Mouse (Mus musculus) urinary bladder, adult 2 months (tissue): ENCODE data around the gene Zfp454. TPM values are rescaled to one million over a fixed set of nuclear protein-coding genes. Genes with fewer than 3 reads are reported as not detected.
A peak's percentile ranks its signal among the peaks of the same experiment; 100 is the strongest.

Experiments
- DNase-seq: peaks from one replicate; pipeline ENCODE4 v3.0.0; 2022; ENCODE audit warnings: low spot score
- polyA plus RNA-seq: library from polyadenylated mRNA; depleted of rRNA; stranded (reverse); fragments of >200 nt; gene quantifications from 2 replicates; pipeline ENCODE4 v1.2.3, GENCODE M21; 2012; rRNA removed

Zfp454 gene
- 2.0 and 2.5 TPM in 2 replicates for polyA plus RNA-seq

DNA sequence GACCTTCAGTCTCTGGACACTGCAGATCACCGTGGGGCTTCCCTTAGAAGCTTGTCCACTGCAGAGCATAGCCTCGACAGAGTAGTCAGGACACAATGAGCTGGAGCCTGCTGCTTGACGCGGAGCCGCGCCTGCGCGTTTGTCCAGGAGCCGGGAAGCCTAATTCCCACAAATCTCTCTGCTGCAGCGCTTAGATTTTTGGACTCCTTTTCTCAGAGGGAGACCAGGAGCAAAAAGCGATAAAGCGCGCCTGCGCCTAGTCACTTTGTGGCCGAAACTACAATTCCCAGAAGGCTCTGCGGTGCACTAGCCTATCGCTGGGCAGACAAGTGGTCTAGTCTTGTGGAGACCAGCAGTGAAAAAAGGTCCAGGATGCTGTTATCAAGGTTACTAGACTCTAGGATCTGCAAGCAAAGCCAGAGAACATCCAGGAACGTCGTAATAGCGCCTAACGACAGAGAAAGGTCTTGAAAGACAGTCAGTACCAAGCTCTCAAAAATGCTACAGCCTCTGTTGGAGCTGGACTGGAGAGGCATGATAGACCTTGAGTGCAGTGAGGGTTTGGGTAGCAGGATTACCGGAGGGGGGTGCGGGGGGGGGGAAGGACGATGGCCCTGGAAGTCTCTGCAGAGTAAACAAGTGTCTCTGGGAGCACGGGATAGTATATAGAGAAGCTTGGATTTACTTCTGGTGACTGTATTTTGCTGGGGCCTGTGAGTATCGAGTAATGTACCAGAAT is at the start of gene Zfp454:
Zfp454 (minus strand) TSS at position 262 of the 739 bp plus-strand sequence.
- peak; percentile 56 for DNase-seq

DNA sequence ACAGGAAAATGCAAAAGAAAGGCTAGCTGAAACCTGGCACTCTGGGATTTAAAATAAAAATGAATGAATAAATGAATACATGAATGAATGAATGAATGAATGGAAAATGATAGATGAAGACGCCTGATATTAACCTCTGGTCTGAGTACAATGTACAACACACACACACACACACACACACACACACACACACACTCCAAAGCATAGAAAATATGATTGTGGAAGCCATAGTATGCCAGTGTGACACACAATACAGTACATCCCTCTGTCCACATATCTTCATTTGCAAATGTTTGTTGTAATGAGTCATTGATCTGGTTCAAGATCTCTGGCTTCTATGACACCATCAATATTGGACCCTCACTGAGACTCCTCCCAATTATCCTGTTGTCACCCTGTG is 44.6 kb upstream of the Zfp454 start:
- DNase-seq = no peak

DNA sequence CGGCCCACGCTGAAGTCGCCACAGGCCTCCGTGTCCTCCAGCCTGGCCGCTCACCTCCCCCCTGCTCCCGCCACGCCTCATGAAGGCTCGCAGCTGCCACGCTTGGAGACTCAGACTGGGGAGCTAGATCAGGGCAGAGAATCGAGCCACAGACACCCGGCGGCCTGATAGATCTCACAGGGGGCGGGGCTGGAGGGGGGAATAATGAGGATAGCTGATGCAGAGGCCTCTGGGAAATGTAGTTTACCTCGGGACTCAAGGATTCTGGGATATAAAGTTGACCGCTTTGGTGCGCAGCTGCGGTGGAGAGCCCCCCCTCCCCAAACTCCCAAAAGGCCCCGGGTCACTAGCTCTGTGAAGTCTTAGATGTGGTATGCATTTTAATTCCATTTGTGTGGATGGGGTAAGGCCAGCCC is 44.0 kb upstream of the Zfp454 start, which contains the start of gene Zfp354b:
Zfp354b (minus strand) TSS at position 183 of the 416 bp plus-strand sequence.
- DNase-seq = peak; percentile 54

DNA sequence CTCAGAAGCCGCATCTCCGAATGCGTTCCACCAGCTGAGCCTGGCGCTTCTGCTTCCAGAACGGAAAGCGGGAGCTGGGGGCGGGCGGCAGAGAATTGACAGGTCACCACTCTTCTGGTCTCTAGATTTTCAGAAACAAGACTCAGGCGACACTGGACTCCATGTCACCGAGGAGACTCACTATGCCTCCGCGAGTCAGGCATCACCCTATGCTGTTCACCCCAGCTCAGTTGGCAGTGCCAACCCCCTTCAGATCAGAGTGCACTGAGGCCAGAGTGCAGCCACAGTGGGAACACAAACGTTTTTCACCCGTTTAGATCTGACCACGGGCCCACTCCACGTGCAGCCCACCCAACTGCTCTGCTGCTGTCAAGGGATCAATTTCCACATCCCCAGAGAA is 43.6 kb upstream of the Zfp454 start:
- no peak for DNase-seq

- DNase-seq = no peak
Observed at GRCm38 (mm10) chr11:50930469-50931014, 43.1 kb upstream of the Zfp454 start.

- peak; percentile 77 for DNase-seq
Observed at GRCm38 (mm10) chr11:50915671-50916320, 28.3 kb upstream of the Zfp454 start, which contains the start of gene Zfp2. Zfp2 (minus strand) TSS chr11:50916165.

- DNase-seq = no peak
Observed at GRCm38 (mm10) chr11:50914461-50914860, 27.0 kb upstream of the Zfp454 start.

DNA sequence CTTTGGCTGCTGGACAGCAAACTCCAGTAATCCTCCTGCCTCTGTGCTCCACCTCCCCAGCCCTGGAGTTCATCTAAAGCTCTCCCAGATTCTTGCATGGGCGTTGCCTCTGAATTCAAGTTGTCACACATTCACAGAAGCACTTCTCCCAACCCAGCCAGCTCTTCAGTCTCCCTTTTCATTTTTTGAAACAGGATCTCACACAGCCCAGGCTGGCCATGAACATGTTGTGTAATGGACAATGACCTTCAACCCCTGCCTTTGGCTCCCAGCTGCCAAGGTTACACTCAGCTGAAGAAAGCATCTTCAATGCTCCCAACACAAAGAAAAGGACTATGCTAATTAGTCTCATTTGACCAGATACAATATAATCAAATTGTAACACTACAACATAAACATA is 25.9 kb upstream of the Zfp454 start:
- DNase-seq = no peak

GRCm38 (mm10) chr11:50908136-50908535 is 20.7 kb upstream of the Zfp454 start:
- DNase-seq = no peak

- DNase-seq = no peak
Observed at GRCm38 (mm10) chr11:50897359-50897758, 9.9 kb upstream of the Zfp454 start.

DNA sequence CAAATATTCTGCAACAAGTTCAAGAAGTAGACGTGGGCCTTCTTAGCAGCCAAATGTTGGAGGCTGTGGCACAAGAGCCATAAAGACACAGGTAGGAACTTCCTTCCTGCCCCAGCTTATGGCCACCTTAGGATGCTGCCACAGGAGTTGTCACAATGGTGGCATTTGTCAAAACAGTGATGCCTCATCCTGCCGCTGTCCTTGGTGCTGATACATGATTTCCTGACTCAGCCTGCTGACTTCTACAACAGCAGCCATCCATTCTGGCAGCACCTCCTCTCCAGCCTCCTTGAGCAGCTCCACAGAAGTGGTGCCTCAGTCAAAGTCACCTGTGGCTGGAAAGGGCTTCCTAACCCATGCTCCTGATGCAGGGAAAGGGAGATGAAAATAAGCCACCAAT is 5.0 kb upstream of the Zfp454 start:
- no peak for DNase-seq

DNA sequence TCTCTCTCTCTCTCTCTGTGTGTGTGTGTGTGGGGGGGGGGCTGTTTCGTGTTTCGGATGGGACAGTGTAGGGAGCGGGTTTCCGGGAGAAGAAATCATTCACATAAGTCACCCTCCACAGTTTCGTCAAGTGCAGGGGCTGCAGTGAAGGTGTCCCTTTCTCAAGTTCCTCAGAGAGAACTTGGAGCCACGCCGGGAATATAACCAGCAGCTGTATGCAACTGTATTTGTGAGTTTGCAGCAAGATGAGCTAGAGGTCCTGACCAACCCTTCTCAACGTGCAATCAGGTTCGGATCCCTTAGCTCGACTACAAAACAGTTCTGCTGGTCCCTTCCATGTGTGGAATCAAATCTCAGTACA is 538 bp downstream of the Zfp454 start:
- no peak for DNase-seq

DNA sequence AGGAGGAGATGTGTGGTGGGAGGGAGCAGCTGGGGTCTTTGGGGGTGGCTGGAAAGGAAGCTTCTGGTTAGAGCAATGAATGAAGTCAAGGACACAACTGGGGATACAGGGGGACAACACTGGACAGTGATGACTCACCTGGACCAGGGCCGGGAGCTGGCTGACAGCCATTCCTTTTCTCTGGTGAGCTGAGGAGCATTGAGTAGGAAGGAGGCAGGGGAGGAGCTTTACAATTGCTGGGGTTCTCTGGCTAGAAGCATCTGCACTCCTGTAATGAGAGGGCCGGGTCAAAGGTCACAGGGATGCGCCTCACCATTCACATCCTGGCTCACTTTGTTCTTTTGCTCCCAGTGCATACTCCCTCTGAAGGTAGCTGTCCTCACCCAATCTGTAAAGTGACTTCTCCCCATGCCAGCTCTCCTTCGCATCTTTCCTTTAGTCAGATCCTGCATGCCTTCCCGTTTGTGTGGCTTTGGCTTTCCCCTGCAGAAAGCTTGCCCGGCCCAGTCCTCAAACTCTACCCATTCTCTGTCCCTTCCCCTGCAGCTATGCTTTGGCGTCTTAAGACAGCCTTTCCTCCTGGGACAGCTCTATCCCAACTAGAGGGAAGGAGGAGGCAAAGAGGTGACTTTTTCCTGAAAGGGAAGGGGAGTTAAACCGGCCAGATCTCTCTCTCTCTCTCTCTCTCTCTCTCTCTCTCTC is 1.1 kb downstream of the Zfp454 start:
- DNase-seq = no peak

GRCm38 (mm10) chr11:50883756-50884155 is 3.7 kb downstream of the Zfp454 start:
- DNase-seq = no peak

GRCm38 (mm10) chr11:50878641-50879040 is 8.8 kb downstream of the Zfp454 start:
- DNase-seq = no peak

GRCm38 (mm10) chr11:50850989-50851601 is 36.4 kb downstream of the Zfp454 start:
- DNase-seq = no peak

- no peak for DNase-seq
Observed at GRCm38 (mm10) chr11:50850177-50850735, 37.2 kb downstream of the Zfp454 start, which contains the start of gene Grm6. Grm6 (plus strand) TSS chr11:50850685.

DNA sequence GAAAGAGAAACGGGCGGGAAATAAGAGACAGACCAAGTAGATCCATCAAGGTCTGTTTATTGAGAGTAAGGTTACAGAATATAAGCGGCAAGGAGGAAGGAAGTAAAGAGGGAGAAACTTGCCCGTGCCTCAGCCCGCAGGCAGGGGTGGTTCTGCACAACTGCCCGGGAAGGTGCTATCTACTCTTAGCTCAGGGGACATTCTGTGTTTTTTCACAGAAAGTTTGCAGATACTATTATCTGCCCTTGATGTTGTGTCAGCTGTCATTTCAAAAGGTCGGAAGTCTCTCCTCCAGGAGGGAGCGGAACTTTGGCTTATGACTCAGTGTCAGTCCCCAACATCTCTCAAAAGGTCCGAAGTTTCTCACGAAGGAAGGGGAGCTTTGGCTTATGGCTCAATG is 38.1 kb downstream of the Zfp454 start:
- DNase-seq = no peak

DNA sequence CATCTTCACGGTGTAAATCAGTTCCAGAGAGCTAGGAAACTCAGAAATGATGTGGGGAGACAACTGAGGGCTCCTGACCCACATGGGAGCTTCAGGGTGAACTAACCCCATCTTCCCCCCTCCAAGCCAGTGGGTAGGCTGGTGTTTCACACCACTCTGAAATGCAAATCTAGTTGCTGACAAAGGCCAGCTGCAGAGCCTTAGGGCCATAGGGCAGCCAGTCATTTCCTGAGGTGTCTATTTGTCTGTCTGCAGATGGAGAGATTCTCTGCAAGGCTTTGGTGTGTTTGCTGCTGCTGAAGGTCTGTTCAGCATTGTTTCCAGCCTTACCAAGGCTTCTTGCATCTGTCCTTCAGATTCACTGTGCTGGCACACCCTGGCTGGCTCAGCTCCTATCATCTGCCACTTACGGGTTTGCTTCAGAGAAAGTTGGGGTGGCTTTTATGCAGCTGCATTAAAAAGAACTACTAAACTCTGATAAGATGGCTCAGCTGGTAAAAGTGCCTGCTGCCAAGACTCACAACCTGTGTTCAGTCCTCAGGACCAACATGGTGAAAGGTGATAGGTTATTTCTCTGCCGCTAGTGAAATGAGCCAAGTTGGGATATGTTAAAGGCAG is 38.8 kb downstream of the Zfp454 start:
- no peak for DNase-seq

DNA sequence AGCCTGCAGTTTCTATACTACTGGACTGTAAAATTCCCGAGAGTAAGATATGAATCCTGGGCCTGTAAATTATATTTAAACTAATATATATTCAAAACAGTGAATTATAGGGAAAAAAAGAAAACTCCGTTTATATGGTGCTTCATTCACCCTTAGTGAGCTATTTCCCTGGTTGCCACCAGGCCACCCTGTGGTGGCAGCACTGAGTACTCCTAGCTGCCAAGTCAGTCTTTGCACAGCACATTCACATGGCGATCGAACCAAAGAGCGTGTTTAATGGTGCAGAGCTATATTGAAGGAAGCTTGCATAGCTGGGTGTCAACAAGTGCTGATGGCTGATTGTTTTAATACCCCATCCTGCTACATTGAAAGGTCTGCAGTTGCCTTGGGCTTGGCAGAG is 40.4 kb downstream of the Zfp454 start:
- DNase-seq = no peak

GRCm38 (mm10) chr11:50845951-50846350 is 41.5 kb downstream of the Zfp454 start:
- no peak for DNase-seq
